Mouse (Mus musculus) gonadal fat pad, adult 2 months (tissue): ENCODE measurements around the gene Ednrb. TPM values are rescaled to one million over a fixed set of nuclear protein-coding genes. Genes with fewer than 3 reads are reported as not detected.
"Not testable (repeated sequence)": the region's sequence is repeated elsewhere in the genome, so short reads cannot be mapped to it uniquely, and the experiment has no call there.

Experiments used
- DNase-seq: peaks from one replicate; pipeline ENCODE4 v3.0.0-alpha.2; 2012; ENCODE audit warnings: low read depth
- polyA plus RNA-seq: library from polyadenylated mRNA; depleted of rRNA; stranded (reverse); fragments of >200 nt; gene quantifications from 2 replicates; pipeline ENCODE4 v1.2.3, GENCODE M21; 2012

Ednrb gene
- polyA plus RNA-seq, 1 experiment: 8.2 TPM

- no peak for DNase-seq
Measured at GRCm38 (mm10) chr14:103823501-103823900, 20.7 kb downstream of the Ednrb start.

- peak; percentile 19 for DNase-seq
Measured at GRCm38 (mm10) chr14:103822590-103822989, 21.6 kb downstream of the Ednrb start.

- DNase-seq: no peak
Measured at GRCm38 (mm10) chr14:103816637-103817308, 27.4 kb downstream of the Ednrb start.

GRCm38 (mm10) chr14:103815542-103815941 is 28.7 kb downstream of the Ednrb start:
- no peak for DNase-seq

- no peak for DNase-seq
Measured at GRCm38 (mm10) chr14:103814015-103814691, 30.0 kb downstream of the Ednrb start.

GRCm38 (mm10) chr14:103813246-103813645 is 31.0 kb downstream of the Ednrb start:
- DNase-seq: no peak

DNA sequence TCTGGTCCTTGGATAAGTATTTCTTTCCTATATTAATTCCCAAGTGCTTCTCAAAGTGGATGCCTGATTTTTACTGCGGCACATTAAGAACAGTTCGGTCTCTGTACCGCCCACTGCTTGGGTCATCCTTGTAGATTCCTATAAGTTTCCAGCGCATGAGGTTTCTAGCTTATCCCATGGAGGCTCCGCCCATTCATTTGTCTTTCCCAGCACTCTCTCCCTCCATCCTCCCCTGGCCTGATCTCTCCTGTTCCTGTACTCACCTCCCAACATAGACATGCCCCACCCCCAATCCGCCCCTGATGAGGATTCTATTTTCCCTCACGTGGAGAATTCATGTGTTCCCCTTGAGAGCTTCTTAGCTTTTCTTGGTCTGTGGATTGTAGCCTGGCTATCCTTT is 32.9 kb downstream of the Ednrb start:
- DNase-seq: no peak

DNA sequence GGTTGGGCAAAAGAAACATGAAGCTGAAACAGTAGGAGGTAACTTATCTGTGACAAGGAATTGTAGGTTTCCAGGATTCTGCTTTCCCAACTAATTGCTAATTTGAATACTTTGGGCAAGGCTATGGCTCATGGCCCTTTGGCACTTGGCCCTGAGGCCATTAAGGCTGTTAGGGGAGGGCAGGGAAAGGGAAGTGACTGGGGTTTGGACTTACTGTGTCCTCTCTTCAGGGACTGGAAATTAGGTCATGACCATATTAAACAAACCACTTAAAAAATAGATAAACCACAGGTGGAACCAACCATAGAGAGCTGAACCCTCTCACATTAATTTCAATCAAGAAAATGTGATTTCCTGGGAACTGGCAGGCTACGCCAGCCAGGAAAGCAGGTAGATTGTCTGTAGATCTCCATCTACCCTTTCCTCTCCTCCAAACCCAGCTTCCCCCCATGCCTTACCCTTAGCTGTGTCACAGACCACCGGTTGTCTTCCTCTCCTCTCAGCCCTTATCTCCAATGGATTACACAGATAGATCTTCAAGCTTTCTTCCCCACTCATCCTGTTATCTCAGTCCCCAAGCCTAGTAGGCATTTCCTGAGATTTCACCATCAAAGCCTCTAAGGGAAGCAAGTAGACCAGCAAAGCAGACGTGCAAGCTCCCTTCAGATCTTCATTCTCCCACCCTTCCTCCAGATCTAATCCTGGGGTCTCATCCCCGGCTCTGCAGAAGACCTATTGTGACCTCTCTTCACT is 40.1 kb downstream of the Ednrb start:
- no peak for DNase-seq

DNA sequence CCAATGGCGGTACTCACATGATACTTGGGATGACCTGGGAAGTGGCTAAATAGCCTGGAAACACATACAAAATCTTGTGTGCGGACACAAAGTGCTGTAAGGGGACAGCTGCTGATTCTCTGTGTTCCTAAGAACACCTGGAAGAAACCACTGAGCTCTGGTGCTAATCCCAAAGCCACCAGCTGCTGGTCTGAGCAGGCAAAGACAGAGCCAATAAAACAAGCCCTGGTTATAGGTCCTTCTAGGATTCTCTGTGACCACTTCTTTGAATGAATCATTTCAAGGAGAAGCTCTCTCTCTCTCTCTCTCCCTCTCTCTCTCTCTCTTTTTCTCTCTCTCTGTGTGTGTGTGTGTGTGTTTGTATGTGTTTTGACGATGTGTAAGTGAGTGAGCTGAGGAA is 47.1 kb downstream of the Ednrb start:
- no peak for DNase-seq

- no peak for DNase-seq
Measured at GRCm38 (mm10) chr14:103795591-103795990, 48.6 kb downstream of the Ednrb start.

- no peak for DNase-seq
Measured at GRCm38 (mm10) chr14:103793409-103793808, 50.8 kb downstream of the Ednrb start.

GRCm38 (mm10) chr14:103792726-103793125 is 51.5 kb downstream of the Ednrb start:
- DNase-seq: no peak

DNA sequence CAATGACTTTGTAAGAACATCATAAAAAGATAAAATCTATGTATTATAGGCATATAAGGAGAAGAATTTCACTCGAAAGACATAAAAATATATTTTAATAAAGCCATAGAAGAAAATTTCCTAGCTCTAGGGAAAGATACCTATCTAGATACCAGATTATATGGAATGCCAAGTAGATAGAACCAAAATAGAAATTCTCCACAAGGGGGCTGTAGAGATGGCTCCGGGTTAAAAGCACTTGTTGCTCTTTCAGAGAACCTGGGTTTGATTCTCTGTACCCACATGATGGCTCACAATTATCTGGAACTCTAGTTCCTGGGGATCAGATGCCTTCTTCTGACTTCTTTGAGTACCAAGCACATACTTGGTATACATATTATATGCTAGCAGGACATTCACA is 56.7 kb downstream of the Ednrb start:
- DNase-seq: no peak

GRCm38 (mm10) chr14:103785096-103785965 is 58.9 kb downstream of the Ednrb start:
- no peak for DNase-seq

DNA sequence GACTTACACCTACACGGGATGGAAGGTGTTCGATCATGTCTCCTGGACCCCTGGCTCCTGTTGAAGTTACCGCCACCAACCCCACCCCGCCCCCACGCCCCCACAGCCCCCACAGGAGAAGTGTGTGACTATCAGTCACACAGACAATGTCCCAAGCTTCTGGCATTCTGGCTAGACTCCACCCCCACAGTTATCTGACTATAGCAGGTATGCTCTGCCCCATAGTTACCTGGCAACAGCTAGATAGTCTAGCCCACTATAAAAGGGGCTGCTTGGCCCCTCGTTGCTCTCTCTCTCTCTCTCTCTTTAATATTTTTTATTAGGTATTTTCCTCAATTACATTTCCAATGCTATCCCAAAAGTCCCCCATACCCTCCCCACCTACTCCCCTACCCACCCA is 63.9 kb downstream of the Ednrb start:
- DNase-seq: not testable (repeated sequence)

DNA sequence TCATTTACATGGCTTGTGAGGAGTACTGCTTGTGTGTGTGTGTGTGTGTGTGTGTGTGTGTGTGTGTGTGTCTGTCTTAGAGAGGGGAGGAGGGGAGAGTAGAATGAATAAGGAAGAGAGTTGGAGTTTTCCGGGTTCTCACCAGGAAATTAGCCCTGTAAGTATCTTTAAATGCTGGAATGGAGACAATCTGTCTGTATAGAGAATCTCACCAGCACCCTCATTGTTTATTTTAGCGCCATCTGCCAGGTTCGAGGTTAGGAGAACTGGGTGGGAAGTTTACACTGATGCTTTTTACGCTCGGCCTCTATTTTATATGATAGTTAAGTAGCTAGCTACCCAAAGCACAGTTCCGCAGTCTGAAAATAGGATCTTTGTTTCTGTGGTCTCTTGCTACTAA is 64.9 kb downstream of the Ednrb start:
- no peak for DNase-seq

GRCm38 (mm10) chr14:103778533-103779151 is 65.6 kb downstream of the Ednrb start:
- no peak for DNase-seq

DNA sequence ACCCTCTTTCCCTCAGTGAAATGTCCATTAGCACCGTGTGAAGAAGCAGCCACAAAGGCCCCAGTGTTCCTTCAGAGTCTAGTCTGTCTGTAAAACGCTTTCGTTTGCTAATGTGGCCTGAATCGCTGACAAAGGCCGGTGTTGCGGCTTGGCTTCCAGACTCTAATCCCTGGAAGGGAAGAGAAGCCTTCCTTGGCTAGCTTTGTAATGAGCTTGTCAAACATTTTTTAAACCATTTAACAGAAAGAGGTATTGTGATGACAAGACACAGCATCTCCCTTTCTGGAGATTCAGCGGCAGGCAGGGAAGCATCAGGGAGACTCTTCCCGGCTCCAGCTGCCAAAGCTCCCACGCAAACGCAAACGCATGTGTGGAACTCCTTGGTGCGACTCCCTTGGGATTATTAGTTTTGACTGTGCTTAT is 66.2 kb downstream of the Ednrb start:
- no peak for DNase-seq

DNA sequence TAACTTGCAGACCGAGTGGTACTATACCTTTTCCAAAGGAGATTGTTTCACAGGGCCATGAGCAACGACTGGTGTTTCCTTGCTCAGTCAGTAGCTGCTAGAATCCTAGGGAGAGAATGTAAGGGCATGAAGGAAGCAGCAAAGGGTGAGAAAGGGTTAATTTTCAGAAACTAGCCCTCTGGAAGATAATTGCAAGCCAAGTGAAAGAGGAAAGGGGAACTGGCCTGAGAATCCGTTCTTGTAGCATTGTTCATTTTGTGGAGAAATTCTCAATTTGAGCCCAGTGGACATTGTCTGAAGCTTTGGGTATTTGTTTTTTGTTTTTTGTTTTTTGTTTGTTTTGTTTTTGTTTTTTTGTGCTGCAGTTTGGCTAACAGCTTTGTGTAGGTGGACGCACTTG is 66.8 kb downstream of the Ednrb start:
- no peak for DNase-seq

- no peak for DNase-seq
Measured at GRCm38 (mm10) chr14:103769319-103770245, 74.6 kb downstream of the Ednrb start.
